ENCODE assay signal across 28 mouse cellular contexts in genomic region chr10:26226241-26226640, GRCm38 (mm10). TPM values are rescaled to one million over a fixed set of nuclear protein-coding genes. Genes with fewer than 3 reads are reported as not detected.
"Had no signal": no experiment of that assay in that cellular context is flagged by ENCODE, and none has a peak within 500 bp of the region (broad histone marks: within the 10 kb centered on the region; RNA-seq: fewer than 3 reads in every experiment).

No protein-coding gene starts in this region.

- H3K4me2 ChIP-seq: limb, embryonic 12.5 days; limb, embryonic 13.5 days; limb, embryonic 15.5 days; liver, embryonic 11.5 days; liver, embryonic 12.5 days; liver, embryonic 13.5 days; liver, embryonic 15.5 days; midbrain, embryonic 11.5 days; midbrain, embryonic 12.5 days; midbrain, embryonic 13.5 days; midbrain, embryonic 15.5 days; neural tube, embryonic 12.5 days; neural tube, embryonic 13.5 days had no signal

- H3K27ac ChIP-seq: left cerebral cortex, adult 2 months; limb, embryonic 10.5 days; limb, embryonic 12.5 days; limb, embryonic 13.5 days; limb, embryonic 15.5 days; liver, embryonic 12.5 days; liver, embryonic 13.5 days; liver, embryonic 14.5 days; liver, embryonic 15.5 days; macrophage; midbrain, embryonic 10.5 days; midbrain, embryonic 12.5 days; midbrain, embryonic 13.5 days; midbrain, embryonic 15.5 days; neural tube, embryonic 12.5 days; neural tube, embryonic 13.5 days had no signal

- H3K9me3 ChIP-seq: limb, embryonic 10.5 days; limb, embryonic 12.5 days; limb, embryonic 13.5 days; limb, embryonic 15.5 days; liver, embryonic 12.5 days; liver, embryonic 13.5 days; liver, embryonic 15.5 days; megakaryocyte, embryonic 14.5 days; midbrain, embryonic 10.5 days; midbrain, embryonic 12.5 days; midbrain, embryonic 13.5 days; midbrain, embryonic 15.5 days; neural tube, embryonic 12.5 days; neural tube, embryonic 13.5 days had no signal

- H3K36me3 ChIP-seq: limb, embryonic 10.5 days; limb, embryonic 12.5 days; limb, embryonic 13.5 days; limb, embryonic 15.5 days; liver, embryonic 12.5 days; liver, embryonic 13.5 days; liver, embryonic 15.5 days; midbrain, embryonic 10.5 days; midbrain, embryonic 12.5 days; midbrain, embryonic 13.5 days; midbrain, embryonic 15.5 days; neural tube, embryonic 12.5 days; neural tube, embryonic 13.5 days had no signal

- H3K9ac ChIP-seq: limb, embryonic 12.5 days; limb, embryonic 13.5 days; limb, embryonic 15.5 days; liver, embryonic 12.5 days; liver, embryonic 13.5 days; liver, embryonic 14.5 days; liver, embryonic 15.5 days; liver, postnatal 0 days; midbrain, embryonic 12.5 days; midbrain, embryonic 13.5 days; midbrain, embryonic 15.5 days; neural tube, embryonic 12.5 days; neural tube, embryonic 13.5 days had no signal

- H3K4me3 ChIP-seq: left cerebral cortex, adult 2 months; limb, embryonic 10.5 days; limb, embryonic 12.5 days; limb, embryonic 13.5 days; limb, embryonic 15.5 days; liver, embryonic 12.5 days; liver, embryonic 13.5 days; liver, embryonic 15.5 days; megakaryocyte, embryonic 14.5 days; midbrain, embryonic 10.5 days; midbrain, embryonic 12.5 days; midbrain, embryonic 13.5 days; midbrain, embryonic 15.5 days; myocyte; neural tube, embryonic 12.5 days; neural tube, embryonic 13.5 days had no signal

- DNase-seq: left cerebral cortex, postnatal 4 days; liver; liver, embryonic 13.5 days; liver, postnatal 0 days; lung, postnatal 14 days; midbrain, embryonic 14.5 days had no signal

- H3K4me1 ChIP-seq: limb, embryonic 12.5 days; limb, embryonic 13.5 days; limb, embryonic 15.5 days; liver, embryonic 12.5 days; liver, embryonic 13.5 days; liver, embryonic 15.5 days; megakaryocyte, embryonic 14.5 days; midbrain, embryonic 10.5 days; midbrain, embryonic 12.5 days; midbrain, embryonic 13.5 days; midbrain, embryonic 15.5 days; neural tube, embryonic 12.5 days; neural tube, embryonic 13.5 days had no signal

- ATAC-seq: liver, embryonic 12.5 days; liver, postnatal 0 days; midbrain, embryonic 13.5 days; midbrain, embryonic 15.5 days; midbrain, embryonic 16.5 days had no signal

- H3K27me3 ChIP-seq: limb, embryonic 12.5 days; limb, embryonic 13.5 days; limb, embryonic 15.5 days; liver, embryonic 12.5 days; liver, embryonic 13.5 days; liver, embryonic 15.5 days; megakaryocyte, embryonic 14.5 days; midbrain, embryonic 12.5 days; midbrain, embryonic 13.5 days; midbrain, embryonic 15.5 days; neural tube, embryonic 12.5 days; neural tube, embryonic 13.5 days had no signal

RNA-seq across cellular contexts. Expression of gene Samd3, which starts 3.3 kb away (rescaled TPM):
- polyA plus RNA-seq: limb, embryonic 11.5 days; limb, embryonic 12.5 days; limb, embryonic 13.5 days; liver, embryonic 11.5 days; liver, embryonic 12.5 days; liver, embryonic 13.5 days; liver, embryonic 14.5 days; liver, embryonic 15.5 days; liver, embryonic 16.5 days; macrophage; neural tube, embryonic 13.5 days had no signal
